Mouse (Mus musculus) hindbrain, embryonic 13.5 days (tissue): ENCODE measurements around the gene Peli3. TPM values are rescaled to one million over a fixed set of nuclear protein-coding genes. Genes with fewer than 3 reads are reported as not detected.

Experiments used
- ATAC-seq: fragments of 200-750 bp; cut with Nextera tagmentation; 2 replicates; pipeline ENCODE4 v1.8.0; 2017; ENCODE audit warnings: moderate TSS enrichment; ENCODE audit not compliant: low FRiP score
- H3K27ac ChIP-seq: fragments of 300-500 bp; sonication (generic); 2 replicates; pipeline ENCODE4 v1.5.1; 2015; ENCODE audit warnings: inconsistent platforms, mild to moderate bottlenecking, moderate library complexity
- H3K27me3 ChIP-seq: fragments of 300-500 bp; sonication (generic); 2 replicates; pipeline ENCODE4 v1.6.1; 2015; ENCODE audit warnings: mild to moderate bottlenecking, inconsistent platforms
- H3K36me3 ChIP-seq: fragments of 300-500 bp; sonication (generic); 2 replicates; pipeline ENCODE4 v1.6.1; 2015; ENCODE audit warnings: mild to moderate bottlenecking, inconsistent platforms
- H3K4me1 ChIP-seq: fragments of 300-500 bp; sonication (generic); replicated peaks from 2 replicates; pipeline ENCODE4 v1.6.1; 2015; ENCODE audit warnings: inconsistent platforms
- H3K4me2 ChIP-seq: fragments of 300-500 bp; sonication (generic); 2 replicates; pipeline ENCODE4 v1.6.1; 2015; ENCODE audit warnings: inconsistent platforms, mild to moderate bottlenecking, moderate library complexity
- H3K4me3 ChIP-seq: fragments of 300-500 bp; sonication (generic); 2 replicates; pipeline ENCODE4 v1.5.1; 2015; ENCODE audit warnings: mild to moderate bottlenecking, inconsistent platforms
- H3K9ac ChIP-seq: fragments of 300-500 bp; sonication (generic); 2 replicates; pipeline ENCODE4 v1.6.1; 2015; ENCODE audit warnings: mild to moderate bottlenecking, inconsistent platforms
- H3K9me3 ChIP-seq: fragments of 300-500 bp; sonication (generic); 2 replicates; pipeline ENCODE4 v1.6.1; 2016; ENCODE audit warnings: inconsistent platforms
- WGBS: fragments of 180-500 bp; shearing (Covaris S2); methylation state at CpG from one replicate; pipeline ENCODE4 v1.1.7; 2015; 5-methylcytosine and 5-hydroxymethylcytosine counted together
- polyA plus RNA-seq: library from polyadenylated mRNA; unstranded; fragments of >200 nt; fragmentation: Nextera tagmentation; extraction: Ambion mirVana; gene quantifications from 2 replicates; pipeline ENCODE4 v1.2.1, GENCODE M21; 2015

Gene Peli3
- polyA plus RNA-seq, 1 experiment from 2014 or later = 10.9 TPM

GRCm38 (mm10) chr19:4899888-4900287 lies 43.0 kb downstream of the Peli3 start:
- Histone ChIP-seq H3K27ac (no peak overlapping the region), H3K4me1 (peaks cover under 1% of the 10 kb centered on the region; the same call in 1 of the 2 replicates), H3K4me3 (no peak overlapping the region), H3K36me3 (peaks cover 60% of the 10 kb centered on the region), H3K9me3 (no peaks in the 10 kb centered on the region), H3K4me2 (no peak overlapping the region), H3K9ac (no peak overlapping the region), H3K27me3 (no peaks in the 10 kb centered on the region)
- 76% methylated on average over 3 of the region's 3 CpGs for WGBS
- ATAC-seq = no peak

GRCm38 (mm10) chr19:4898972-4899371 lies 44.0 kb downstream of the Peli3 start:
- Histone ChIP-seq H3K4me3 (no peak overlapping the region), H3K27me3 (no peaks in the 10 kb centered on the region), H3K9ac (no peak overlapping the region; the same call in 1 of the 2 replicates), H3K4me1 (no peaks in the 10 kb centered on the region), H3K27ac (no peak overlapping the region), H3K9me3 (no peaks in the 10 kb centered on the region), H3K4me2 (no peak overlapping the region), H3K36me3 (peaks cover 66% of the 10 kb centered on the region)
- 81% methylated on average over 9 of the region's 9 CpGs for WGBS
- no peak for ATAC-seq

GRCm38 (mm10) chr19:4896780-4897520 lies 46.0 kb downstream of the Peli3 start:
- H3K27me3 ChIP-seq = no peaks in the 10 kb centered on the region
- 54% methylated on average over 21 of the region's 21 CpGs for WGBS
- no peak overlapping the region for H3K27ac ChIP-seq
- H3K9ac ChIP-seq = peak overlapping the region; percentile 35; the same call in 1 of the 2 replicates
- H3K4me3 ChIP-seq = no peak overlapping the region
- no peak overlapping the region for H3K4me2 ChIP-seq
- H3K36me3 ChIP-seq = peaks cover 67% of the 10 kb centered on the region
- no peaks in the 10 kb centered on the region for H3K4me1 ChIP-seq
- ATAC-seq = no peak
- H3K9me3 ChIP-seq = no peaks in the 10 kb centered on the region

- Histone ChIP-seq H3K9me3 (no peaks in the 10 kb centered on the region), H3K4me3 (no peak overlapping the region), H3K4me1 (no peaks in the 10 kb centered on the region), H3K27ac (no peak overlapping the region), H3K27me3 (no peaks in the 10 kb centered on the region), H3K9ac (no peak overlapping the region), H3K36me3 (peaks cover 63% of the 10 kb centered on the region), H3K4me2 (no peak overlapping the region)
- no peak for ATAC-seq
- 82% methylated on average over 3 of the region's 3 CpGs for WGBS
These were observed 51.1 kb downstream of the Peli3 start for GRCm38 (mm10) chr19:4891798-4892197.

DNA sequence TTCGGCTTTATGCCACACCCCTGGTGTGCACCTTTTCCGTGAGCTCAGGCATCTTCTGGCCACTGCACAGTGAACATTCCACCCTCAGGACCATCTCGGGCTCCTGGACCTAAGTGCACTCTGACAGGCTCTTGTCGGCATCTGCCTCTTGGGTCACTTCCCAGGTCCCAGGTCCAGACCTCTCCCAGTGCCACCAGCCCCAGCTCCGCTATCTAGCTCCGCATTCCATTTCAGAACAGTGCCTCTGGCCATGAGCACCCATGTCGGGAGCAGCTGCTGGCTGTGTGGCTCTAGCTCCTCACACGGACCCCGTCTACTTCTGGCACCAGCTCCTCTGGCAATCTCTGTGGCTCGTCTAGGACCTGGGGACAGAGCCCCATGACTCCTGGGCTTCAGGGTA lies 53.1 kb downstream of the Peli3 start:
- no peak for ATAC-seq
- H3K27me3 ChIP-seq = no peaks in the 10 kb centered on the region
- H3K4me2 ChIP-seq = no peak overlapping the region
- H3K36me3 ChIP-seq = peaks cover 57% of the 10 kb centered on the region
- H3K27ac ChIP-seq = no peak overlapping the region
- 88% methylated on average over 10 of the region's 10 CpGs for WGBS
- H3K9ac ChIP-seq = no peak overlapping the region
- H3K4me3 ChIP-seq = no peak overlapping the region
- H3K4me1 ChIP-seq = no peaks in the 10 kb centered on the region
- no peaks in the 10 kb centered on the region for H3K9me3 ChIP-seq

GRCm38 (mm10) chr19:4883961-4884360 lies 59.0 kb downstream of the Peli3 start:
- no peak for ATAC-seq
- H3K9me3 ChIP-seq = no peaks in the 10 kb centered on the region
- 87% methylated on average over 4 of the region's 4 CpGs for WGBS
- peaks cover 16% of the 10 kb centered on the region for H3K36me3 ChIP-seq
- H3K4me3 ChIP-seq = no peak overlapping the region
- peaks cover 14% of the 10 kb centered on the region for H3K4me1 ChIP-seq
- H3K4me2 ChIP-seq = no peak overlapping the region
- H3K27ac ChIP-seq = no peak overlapping the region
- no peak overlapping the region for H3K9ac ChIP-seq
- no peaks in the 10 kb centered on the region for H3K27me3 ChIP-seq

Other genes with a start within 250 kb of the Peli3 start
- 3.8 and 4.3 TPM in 2 replicates for gene Gm960, start 244.5 kb downstream of the Peli3 start, polyA plus RNA-seq
- 30.0 and 33.3 TPM in 2 replicates for gene Sptbn2, start 232.0 kb downstream of the Peli3 start, polyA plus RNA-seq
- gene Rbm4b, start 186.6 kb downstream of the Peli3 start, polyA plus RNA-seq = 188 and 189 TPM in 2 replicates
- gene Rbm4, start 149.2 kb downstream of the Peli3 start, polyA plus RNA-seq = 97.3 and 97.5 TPM in 2 replicates
- 32.3 and 35.3 TPM in 2 replicates for gene Gm21992, start 131.5 kb downstream of the Peli3 start, polyA plus RNA-seq
- gene Rbm14, start 131.5 kb downstream of the Peli3 start, polyA plus RNA-seq = 66.8 and 67.5 TPM in 2 replicates
- 44.9 and 47.4 TPM in 2 replicates for gene Ccs, start 103.8 kb downstream of the Peli3 start, polyA plus RNA-seq
- 0.43 and 0.49 TPM in 2 replicates for gene Ccdc87, start 103.8 kb downstream of the Peli3 start, polyA plus RNA-seq
- 67.3 and 69.7 TPM in 2 replicates for gene Ctsf, start 88.0 kb downstream of the Peli3 start, polyA plus RNA-seq
- 1.8 and 2.1 TPM in 2 replicates for gene Actn3, start 65.2 kb downstream of the Peli3 start, polyA plus RNA-seq
- gene Zdhhc24, start 64.5 kb downstream of the Peli3 start, polyA plus RNA-seq = 21.8 and 22.0 TPM in 2 replicates
- 9.6 and 10.7 TPM in 2 replicates for gene Bbs1, start 36.5 kb downstream of the Peli3 start, polyA plus RNA-seq
- gene Dpp3, start 14.8 kb downstream of the Peli3 start, polyA plus RNA-seq = 124 and 132 TPM in 2 replicates
- gene Mrpl11, start 19.0 kb upstream of the Peli3 start, polyA plus RNA-seq = 105 and 115 TPM in 2 replicates
- 0.34 and 0.39 TPM in 2 replicates for gene Npas4, start 47.2 kb upstream of the Peli3 start, polyA plus RNA-seq
- gene Slc29a2, start 80.7 kb upstream of the Peli3 start, polyA plus RNA-seq = 10.4 and 11.3 TPM in 2 replicates
- gene B4gat1, start 95.7 kb upstream of the Peli3 start, polyA plus RNA-seq = 61.2 and 66.0 TPM in 2 replicates
- 3.9 and 5.9 TPM in 2 replicates for gene AC124502.3, start 95.8 kb upstream of the Peli3 start, polyA plus RNA-seq
- gene Brms1, start 98.2 kb upstream of the Peli3 start, polyA plus RNA-seq = 46.0 and 48.2 TPM in 2 replicates
- 1.1 and 1.5 TPM in 2 replicates for gene Rin1, start 107.4 kb upstream of the Peli3 start, polyA plus RNA-seq
- 19.1 and 20.4 TPM in 2 replicates for gene Cd248, start 125.0 kb upstream of the Peli3 start, polyA plus RNA-seq
- 6.2 and 8.4 TPM in 2 replicates for gene Tmem151a, start 142.4 kb upstream of the Peli3 start, polyA plus RNA-seq
- gene Yif1a, start 145.4 kb upstream of the Peli3 start, polyA plus RNA-seq = 57.6 and 58.2 TPM in 2 replicates
- 333 TPM in 2 replicates for gene Cnih2, start 155.4 kb upstream of the Peli3 start, polyA plus RNA-seq
- gene Rab1b, start 163.9 kb upstream of the Peli3 start, polyA plus RNA-seq = 234 TPM in 2 replicates
- gene Klc2, start 175.4 kb upstream of the Peli3 start, polyA plus RNA-seq = 73.4 and 76.7 TPM in 2 replicates